Mouse (Mus musculus) heart, embryonic 15.5 days (tissue): Measurements from ENCODE around the gene Akr1b3. TPM values are rescaled to one million over a fixed set of nuclear protein-coding genes. Genes with fewer than 3 reads are reported as not detected.
"Not testable (repeated sequence)": the region's sequence is repeated elsewhere in the genome, so short reads cannot be mapped to it uniquely, and the experiment has no call there.

Source experiments
- ATAC-seq: fragments of 200-750 bp; cut with Nextera tagmentation; replicated peaks from 2 replicates; pipeline ENCODE4 v1.8.0; 2017; ENCODE audit warnings: low read depth, moderate TSS enrichment; ENCODE audit not compliant: insufficient number of reproducible peaks, insufficient read depth, low FRiP score
- H3K27ac ChIP-seq: fragments of 300-500 bp; sonication (generic); 2 replicates; pipeline ENCODE4 v1.5.1; 2015; ENCODE audit warnings: mild to moderate bottlenecking, inconsistent platforms
- H3K27me3 ChIP-seq: fragments of 300-500 bp; sonication (generic); 2 replicates; pipeline ENCODE4 v1.6.1; 2015; ENCODE audit warnings: inconsistent platforms
- H3K36me3 ChIP-seq: fragments of 300-500 bp; sonication (generic); 2 replicates; pipeline ENCODE4 v1.6.1; 2015; ENCODE audit warnings: mild to moderate bottlenecking, inconsistent platforms
- H3K4me1 ChIP-seq: fragments of 300-500 bp; sonication (generic); replicated peaks from 2 replicates; pipeline ENCODE4 v1.6.1; 2015; ENCODE audit warnings: inconsistent platforms
- H3K4me2 ChIP-seq: fragments of 300-500 bp; sonication (generic); 2 replicates; pipeline ENCODE4 v1.6.1; 2015; ENCODE audit warnings: inconsistent platforms, mild to moderate bottlenecking, moderate library complexity
- H3K4me3 ChIP-seq: fragments of 300-500 bp; sonication (generic); 2 replicates; pipeline ENCODE4 v1.5.1; 2015; ENCODE audit warnings: mild to moderate bottlenecking, inconsistent platforms
- H3K9ac ChIP-seq: fragments of 300-500 bp; sonication (generic); 2 replicates; pipeline ENCODE4 v1.6.1; 2015; ENCODE audit warnings: mild to moderate bottlenecking, inconsistent platforms
- H3K9me3 ChIP-seq: fragments of 300-500 bp; sonication (generic); replicated peaks from 2 replicates; pipeline ENCODE4 v1.6.1; 2016; ENCODE audit warnings: inconsistent platforms
- WGBS: fragments of 180-500 bp; shearing (Covaris S2); methylation state at CpG from one replicate; pipeline ENCODE4 v1.1.7; 2015; ENCODE audit warnings: mixed read lengths; 5-methylcytosine and 5-hydroxymethylcytosine counted together
- polyA plus RNA-seq: library from polyadenylated mRNA; unstranded; fragments of >200 nt; fragmentation: Nextera tagmentation; extraction: Ambion mirVana; gene quantifications from 2 replicates; pipeline ENCODE4 v1.2.1, GENCODE M21; 2015

Akr1b3 gene
- polyA plus RNA-seq = 150 and 163 TPM in 2 replicates

- H3K4me2 ChIP-seq = peak within 1 kb of the TSS; percentile 86
- ATAC-seq = peak; percentile 99
- H3K27ac ChIP-seq = peak within 1 kb of the TSS; percentile 85
- H3K27me3 ChIP-seq = no peaks in the 10 kb centered on the region
- H3K9me3 ChIP-seq = no peaks in the 10 kb centered on the region
- peaks cover 13% of the 10 kb centered on the region for H3K4me1 ChIP-seq
- peaks cover 3% of the 10 kb centered on the region; the same call in 1 of the 2 replicates for H3K36me3 ChIP-seq
- peak within 1 kb of the TSS; percentile 67 for H3K9ac ChIP-seq
- under 1% methylated on average over 60 of the region's 60 CpGs for WGBS
- H3K4me3 ChIP-seq = peak within 1 kb of the TSS; percentile 75
Observed at GRCm38 (mm10) chr6:34316854-34317771, at the start of gene Akr1b3. Gene Akr1b3, minus strand, starts transcription at chr6:34317478.

GRCm38 (mm10) chr6:34364217-34365136 lies 47.2 kb upstream of the Akr1b3 start:
- H3K27me3 ChIP-seq = no peaks in the 10 kb centered on the region
- 78% methylated on average over 12 of the region's 12 CpGs for WGBS

GRCm38 (mm10) chr6:34355841-34356240 lies 38.6 kb upstream of the Akr1b3 start:
- no peaks in the 10 kb centered on the region for H3K9me3 ChIP-seq
- no peak overlapping the region for H3K9ac ChIP-seq
- ATAC-seq = no peak
- peaks cover 19% of the 10 kb centered on the region for H3K4me1 ChIP-seq
- WGBS = 53% methylated on average over 9 of the region's 9 CpGs
- no peaks in the 10 kb centered on the region for H3K27me3 ChIP-seq
- no peak overlapping the region for H3K4me2 ChIP-seq
- no peak overlapping the region for H3K4me3 ChIP-seq
- no peaks in the 10 kb centered on the region for H3K36me3 ChIP-seq
- H3K27ac ChIP-seq = no peak overlapping the region

More at GRCm38 (mm10) chr6:34364217-34365136, 47.2 kb upstream of the Akr1b3 start:
- Histone ChIP-seq H3K9ac (no peak overlapping the region), H3K27ac (no peak overlapping the region), H3K9me3 (no peaks in the 10 kb centered on the region), H3K4me2 (no peak overlapping the region), H3K4me3 (no peak overlapping the region), H3K36me3 (no peaks in the 10 kb centered on the region), H3K4me1 (no peaks in the 10 kb centered on the region)
- no peak for ATAC-seq

- no peak overlapping the region for H3K9ac ChIP-seq
- no peaks in the 10 kb centered on the region for H3K36me3 ChIP-seq
- no peak overlapping the region for H3K4me2 ChIP-seq
- no peak for ATAC-seq
- H3K9me3 ChIP-seq = no peaks in the 10 kb centered on the region
- 35% methylated on average over 6 of the region's 6 CpGs for WGBS
- H3K27me3 ChIP-seq = no peaks in the 10 kb centered on the region
- H3K4me3 ChIP-seq = no peak overlapping the region
- peaks cover 19% of the 10 kb centered on the region for H3K4me1 ChIP-seq
- no peak overlapping the region for H3K27ac ChIP-seq
Observed at GRCm38 (mm10) chr6:34355349-34355747, 38.1 kb upstream of the Akr1b3 start.

- H3K9ac ChIP-seq = no peak overlapping the region
- peak overlapping the region; percentile 61 for H3K4me2 ChIP-seq
- H3K9me3 ChIP-seq = no peaks in the 10 kb centered on the region
- peak overlapping the region; percentile 56 for H3K27ac ChIP-seq
- no peak; the same call in 1 of the 2 replicates for ATAC-seq
- no peaks in the 10 kb centered on the region for H3K36me3 ChIP-seq
- WGBS = 50% methylated on average over 8 of the region's 8 CpGs
- H3K4me3 ChIP-seq = peak overlapping the region; percentile 40
- no peaks in the 10 kb centered on the region for H3K27me3 ChIP-seq
- H3K4me1 ChIP-seq = peaks cover 19% of the 10 kb centered on the region
Observed at GRCm38 (mm10) chr6:34354354-34355348, 37.4 kb upstream of the Akr1b3 start.

GRCm38 (mm10) chr6:34353658-34354353 lies 36.5 kb upstream of the Akr1b3 start, which contains the start of gene Akr1b8:
Gene Akr1b8, plus strand, starts transcription at chr6:34354119.
- no peak for ATAC-seq
- Histone ChIP-seq H3K9me3 (no peaks in the 10 kb centered on the region), H3K27me3 (no peaks in the 10 kb centered on the region), H3K4me1 (peaks cover 19% of the 10 kb centered on the region), H3K27ac (peak within 1 kb of the TSS; percentile 56), H3K36me3 (no peaks in the 10 kb centered on the region), H3K4me3 (peak within 1 kb of the TSS; percentile 40), H3K9ac (peak within 1 kb of the TSS; percentile 46; the same call in 1 of the 2 replicates), H3K4me2 (peak within 1 kb of the TSS; percentile 61)
- 14% methylated on average over 16 of the region's 16 CpGs for WGBS

GRCm38 (mm10) chr6:34352401-34352800 lies 35.1 kb upstream of the Akr1b3 start:
- Histone ChIP-seq H3K27me3 (no peaks in the 10 kb centered on the region), H3K36me3 (no peaks in the 10 kb centered on the region), H3K4me2 (no peak overlapping the region), H3K4me3 (no peak overlapping the region), H3K27ac (no peak overlapping the region), H3K4me1 (peaks cover 19% of the 10 kb centered on the region), H3K9ac (no peak overlapping the region), H3K9me3 (no peaks in the 10 kb centered on the region)
- no peak for ATAC-seq
- WGBS = 84% methylated on average over 3 of the region's 3 CpGs

DNA sequence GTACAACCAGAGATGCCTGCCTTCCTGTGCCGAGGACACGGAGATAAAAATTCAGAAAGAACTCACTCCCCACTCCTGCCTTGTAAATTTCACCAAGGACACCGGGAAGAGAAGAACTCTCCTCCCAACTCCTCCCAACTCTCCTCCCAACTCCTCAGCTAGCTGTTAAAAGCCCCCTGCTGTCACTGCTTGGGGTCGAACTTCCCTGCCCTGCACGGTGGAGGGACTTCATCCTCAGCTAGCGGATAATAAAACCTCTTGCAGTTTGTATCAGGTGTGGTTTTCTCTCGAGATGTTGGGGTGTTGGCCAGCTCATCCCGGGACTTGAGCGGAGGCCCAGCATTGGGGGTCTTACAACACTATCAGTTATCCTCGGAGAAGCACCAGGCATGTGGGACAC lies 34.2 kb upstream of the Akr1b3 start:
- WGBS = 35% methylated on average over 10 of the region's 10 CpGs
- H3K4me3 ChIP-seq, H3K27ac ChIP-seq, ATAC-seq, H3K36me3 ChIP-seq, H3K9ac ChIP-seq, H3K9me3 ChIP-seq, H3K4me2 ChIP-seq, H3K27me3 ChIP-seq: not testable (repeated sequence)
- peaks cover 19% of the 10 kb centered on the region for H3K4me1 ChIP-seq

GRCm38 (mm10) chr6:34350037-34350699 lies 32.9 kb upstream of the Akr1b3 start:
- Histone ChIP-seq H3K9ac (no peak overlapping the region), H3K27me3 (no peaks in the 10 kb centered on the region), H3K4me2 (no peak overlapping the region), H3K27ac (no peak overlapping the region), H3K36me3 (no peaks in the 10 kb centered on the region), H3K4me3 (no peak overlapping the region), H3K4me1 (peaks cover 28% of the 10 kb centered on the region), H3K9me3 (no peaks in the 10 kb centered on the region)
- WGBS = 71% methylated on average over 12 of the region's 12 CpGs
- no peak for ATAC-seq
